Mouse (Mus musculus) erythroblast, embryonic 14.5 days (primary cell): Measurements from ENCODE around the gene Tm4sf1. TPM values are rescaled to one million over a fixed set of nuclear protein-coding genes. Genes with fewer than 3 reads are reported as not detected.

Experiments used
- H3K27me3 ChIP-seq: 2 replicates; pipeline ENCODE4 v1.6.1; 2012; ENCODE audit warnings: inconsistent platforms; ENCODE audit not compliant: control insufficient read depth
- H3K36me3 ChIP-seq: 2 replicates; pipeline ENCODE4 v1.6.1; 2012; ENCODE audit warnings: mild to moderate bottlenecking, inconsistent platforms; ENCODE audit not compliant: control insufficient read depth
- H3K4me1 ChIP-seq: 2 replicates; pipeline ENCODE4 v1.6.1; 2012; ENCODE audit warnings: inconsistent platforms; ENCODE audit not compliant: control insufficient read depth
- H3K4me3 ChIP-seq: replicated peaks from 2 replicates; pipeline ENCODE3; 2012; ENCODE audit warnings: moderate library complexity, mild to moderate bottlenecking, inconsistent platforms
- H3K9me3 ChIP-seq: 2 replicates; pipeline ENCODE4 v1.6.1; 2012; ENCODE audit warnings: low read length, inconsistent platforms, mixed read lengths; ENCODE audit not compliant: control insufficient read depth
- GATA1 ChIP-seq: IDR thresholded peaks from 2 replicates; pipeline ENCODE4 v1.6.1; 2012; ENCODE audit warnings: low read length, inconsistent platforms, mixed read lengths
- TAL1 ChIP-seq: IDR thresholded peaks from 3 replicates; pipeline ENCODE4 v1.6.1; 2012; ENCODE audit warnings: low read length, inconsistent platforms, mixed read lengths
- polyA plus RNA-seq: library from polyadenylated mRNA; stranded (reverse); fragments of >175 nt; gene quantifications from 2 replicates; pipeline ENCODE4 v1.2.3, GENCODE M21; 2012

Tm4sf1 gene
- polyA plus RNA-seq = not detected in 2 replicates

- Histone ChIP-seq H3K36me3 (no peaks in the 10 kb centered on the region), H3K9me3 (no peaks in the 10 kb centered on the region), H3K27me3 (no peaks in the 10 kb centered on the region), H3K4me3 (no peak within 1 kb of the TSS), H3K4me1 (no peaks in the 10 kb centered on the region)
- TF ChIP-seq TAL1 (no peak), GATA1 (no peak)
Measured at GRCm38 (mm10) chr3:57301921-57302539, at the start of gene Tm4sf1. TSS of gene Tm4sf1 (minus strand) at chr3:57301988.

GRCm38 (mm10) chr3:57344811-57345210 is 43.0 kb upstream of the Tm4sf1 start:
- H3K4me3 ChIP-seq = no peak overlapping the region
- no peaks in the 10 kb centered on the region for H3K9me3 ChIP-seq
- TF ChIP-seq TAL1 (no peak), GATA1 (no peak)
- no peaks in the 10 kb centered on the region for H3K4me1 ChIP-seq
- no peaks in the 10 kb centered on the region for H3K27me3 ChIP-seq
- H3K36me3 ChIP-seq = no peaks in the 10 kb centered on the region

GRCm38 (mm10) chr3:57343837-57344607 is 42.2 kb upstream of the Tm4sf1 start:
- no peaks in the 10 kb centered on the region for H3K27me3 ChIP-seq
- H3K36me3 ChIP-seq = no peaks in the 10 kb centered on the region
- no peak overlapping the region for H3K4me3 ChIP-seq
- H3K4me1 ChIP-seq = no peaks in the 10 kb centered on the region
- no peaks in the 10 kb centered on the region for H3K9me3 ChIP-seq
- TF ChIP-seq TAL1 (no peak), GATA1 (no peak)

GRCm38 (mm10) chr3:57342976-57343375 is 41.2 kb upstream of the Tm4sf1 start:
- Histone ChIP-seq H3K4me1 (no peaks in the 10 kb centered on the region), H3K27me3 (no peaks in the 10 kb centered on the region), H3K36me3 (no peaks in the 10 kb centered on the region), H3K9me3 (no peaks in the 10 kb centered on the region), H3K4me3 (no peak overlapping the region)
- TF ChIP-seq GATA1 (no peak), TAL1 (no peak)

GRCm38 (mm10) chr3:57341321-57341720 is 39.5 kb upstream of the Tm4sf1 start:
- Histone ChIP-seq H3K36me3 (no peaks in the 10 kb centered on the region), H3K4me3 (no peak overlapping the region), H3K9me3 (no peaks in the 10 kb centered on the region), H3K27me3 (no peaks in the 10 kb centered on the region), H3K4me1 (no peaks in the 10 kb centered on the region)
- TF ChIP-seq GATA1 (no peak), TAL1 (no peak)

- TF ChIP-seq GATA1 (no peak), TAL1 (no peak)
- H3K27me3 ChIP-seq = no peaks in the 10 kb centered on the region
- H3K4me3 ChIP-seq = no peak overlapping the region
Measured at GRCm38 (mm10) chr3:57335080-57335815, 33.5 kb upstream of the Tm4sf1 start.

GRCm38 (mm10) chr3:57327941-57328340 is 26.2 kb upstream of the Tm4sf1 start:
- Histone ChIP-seq H3K9me3 (peaks cover 6% of the 10 kb centered on the region), H3K4me1 (no peaks in the 10 kb centered on the region), H3K27me3 (no peaks in the 10 kb centered on the region), H3K36me3 (no peaks in the 10 kb centered on the region), H3K4me3 (no peak overlapping the region)
- TF ChIP-seq TAL1 (no peak), GATA1 (no peak)

More at GRCm38 (mm10) chr3:57335080-57335815, 33.5 kb upstream of the Tm4sf1 start:
- H3K4me1 ChIP-seq = no peaks in the 10 kb centered on the region
- no peaks in the 10 kb centered on the region for H3K36me3 ChIP-seq
- H3K9me3 ChIP-seq = no peaks in the 10 kb centered on the region

GRCm38 (mm10) chr3:57307076-57307475 is 5.3 kb upstream of the Tm4sf1 start:
- Histone ChIP-seq H3K4me3 (no peak overlapping the region), H3K9me3 (no peaks in the 10 kb centered on the region), H3K36me3 (no peaks in the 10 kb centered on the region), H3K4me1 (no peaks in the 10 kb centered on the region), H3K27me3 (no peaks in the 10 kb centered on the region)
- TF ChIP-seq GATA1 = no peak

GRCm38 (mm10) chr3:57305564-57305963 is 3.8 kb upstream of the Tm4sf1 start:
- no peaks in the 10 kb centered on the region for H3K9me3 ChIP-seq
- TF ChIP-seq TAL1 (no peak), GATA1 (no peak)
- no peaks in the 10 kb centered on the region for H3K4me1 ChIP-seq
- H3K4me3 ChIP-seq = no peak overlapping the region
- H3K27me3 ChIP-seq = no peaks in the 10 kb centered on the region
- no peaks in the 10 kb centered on the region for H3K36me3 ChIP-seq
